Mouse (Mus musculus): ENCODE measurements around the gene Pdpn. TPM values are rescaled to one million over a fixed set of nuclear protein-coding genes. Genes with fewer than 3 reads are reported as not detected.
"Not testable (repeated sequence)": the region's sequence is repeated elsewhere in the genome, so short reads cannot be mapped to it uniquely, and the experiment has no call there.

The Pdpn gene
- total RNA-seq (2015) (not detected in 2 replicates), total RNA-seq (2017) (not detected in 2 replicates)

GRCm38 (mm10) chr4:143299325-143300070 lies at the start of gene Pdpn:
TSS of gene Pdpn (minus strand) at chr4:143299564.
- ATAC-seq (replicated peaks; ENCODE audit: poor library complexity) = no peak

DNA sequence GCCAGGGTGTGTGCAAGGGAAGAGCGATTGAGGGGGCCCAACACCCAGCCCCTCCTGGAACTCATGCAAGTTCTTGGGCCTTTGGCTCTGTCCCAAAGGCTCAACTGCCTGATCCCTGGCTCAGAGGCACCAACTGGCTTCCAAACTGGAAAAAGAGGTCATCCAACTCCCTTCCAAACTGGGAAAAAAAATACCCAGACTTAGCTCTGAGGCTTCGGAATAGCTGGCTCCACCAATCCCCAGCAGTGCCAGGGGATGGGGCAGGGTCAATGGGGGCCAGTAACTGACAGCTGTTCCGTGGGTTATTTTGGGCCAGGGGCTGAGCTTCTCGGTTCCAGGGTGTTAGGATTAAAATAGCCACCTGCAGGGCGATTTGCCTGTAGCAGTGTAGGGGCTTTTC lies 49.3 kb upstream of the Pdpn start:
- no peak for ATAC-seq (replicated peaks; ENCODE audit: poor library complexity)

GRCm38 (mm10) chr4:143345491-143345890 lies 46.1 kb upstream of the Pdpn start:
- ATAC-seq (replicated peaks; ENCODE audit: poor library complexity) = not testable (repeated sequence)

DNA sequence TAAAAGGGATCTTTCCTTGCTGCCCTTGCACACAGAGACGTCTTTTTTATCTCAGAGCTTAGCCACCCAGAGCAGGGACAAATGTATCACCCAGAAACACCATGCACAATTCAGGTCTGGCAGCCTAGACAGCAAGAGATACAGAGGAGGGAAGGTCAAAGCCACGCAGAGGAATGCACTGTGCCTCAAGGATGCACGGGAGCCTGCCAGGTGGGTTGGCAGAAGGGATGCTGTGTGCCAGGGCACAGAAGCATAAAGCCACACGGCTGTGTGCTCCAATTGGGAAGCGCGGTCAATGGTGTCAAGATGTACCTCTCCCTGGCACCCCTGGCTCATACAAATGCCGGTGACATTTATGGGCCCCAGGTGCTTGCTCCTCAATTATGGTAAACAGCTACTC lies 42.1 kb upstream of the Pdpn start:
- no peak for ATAC-seq (replicated peaks; ENCODE audit: poor library complexity)

DNA sequence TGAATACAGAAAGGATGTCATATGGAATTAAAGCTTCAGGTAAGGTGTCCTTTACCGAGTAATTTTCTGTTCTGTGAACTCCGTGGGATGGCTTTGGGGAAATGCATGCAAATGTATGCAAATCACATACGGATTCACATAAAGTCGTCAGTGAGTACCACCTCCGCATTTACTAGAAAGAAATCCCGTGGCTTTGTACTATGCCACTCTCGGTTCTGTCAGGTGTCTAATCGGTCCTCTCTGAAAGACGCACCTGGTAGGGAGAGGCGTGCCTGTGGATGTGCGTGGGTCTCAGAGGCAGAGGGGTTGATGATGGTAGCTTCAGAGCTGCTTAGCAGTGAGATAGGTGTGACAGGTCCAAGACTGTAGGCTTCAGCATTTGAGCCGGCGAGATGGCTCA lies 40.4 kb upstream of the Pdpn start:
- no peak for ATAC-seq (replicated peaks; ENCODE audit: poor library complexity)

GRCm38 (mm10) chr4:143336096-143336495 lies 36.7 kb upstream of the Pdpn start:
- no peak for ATAC-seq (replicated peaks; ENCODE audit: poor library complexity)

DNA sequence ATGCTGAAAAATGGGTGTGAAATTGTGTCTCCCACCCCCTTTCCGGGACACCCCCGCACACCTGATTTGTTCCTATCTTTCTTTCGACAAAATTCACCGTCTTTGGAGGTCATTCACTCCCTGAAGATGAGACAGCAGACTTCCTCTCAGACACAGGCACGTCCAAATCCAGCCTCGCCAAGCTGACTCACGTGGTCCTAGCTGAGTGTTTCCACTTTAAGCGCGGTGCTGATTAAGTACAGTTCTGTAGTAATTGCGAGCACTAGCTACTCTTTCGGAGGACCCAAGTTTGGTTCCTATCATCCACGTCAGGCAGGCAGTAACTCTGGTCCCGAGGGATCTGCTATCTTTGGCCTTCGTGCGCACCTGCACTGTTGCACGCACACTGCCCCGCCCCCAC lies 35.6 kb upstream of the Pdpn start:
- ATAC-seq (replicated peaks; ENCODE audit: poor library complexity) = no peak

- no peak for ATAC-seq (replicated peaks; ENCODE audit: poor library complexity)
Observed at GRCm38 (mm10) chr4:143334145-143334544, 34.8 kb upstream of the Pdpn start.

DNA sequence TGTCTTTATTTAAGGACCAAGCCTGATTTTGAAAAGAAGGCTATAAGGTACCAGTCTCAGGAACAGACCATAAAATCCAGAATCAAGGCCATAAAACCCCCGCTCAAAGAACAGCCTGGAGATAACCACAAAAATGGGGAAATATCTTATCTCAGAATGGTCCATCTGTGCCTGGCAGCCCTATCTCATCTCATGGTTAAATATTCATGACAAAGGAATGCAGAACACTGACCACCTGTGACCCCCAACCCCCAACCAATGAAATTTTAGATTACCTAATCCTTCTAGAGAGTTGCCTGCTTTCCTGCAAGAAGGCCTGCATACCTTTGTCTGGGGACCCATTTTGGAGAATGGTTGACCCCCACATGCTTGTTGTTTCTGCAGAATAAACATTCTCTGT lies 32.4 kb upstream of the Pdpn start:
- no peak for ATAC-seq (replicated peaks; ENCODE audit: poor library complexity)

DNA sequence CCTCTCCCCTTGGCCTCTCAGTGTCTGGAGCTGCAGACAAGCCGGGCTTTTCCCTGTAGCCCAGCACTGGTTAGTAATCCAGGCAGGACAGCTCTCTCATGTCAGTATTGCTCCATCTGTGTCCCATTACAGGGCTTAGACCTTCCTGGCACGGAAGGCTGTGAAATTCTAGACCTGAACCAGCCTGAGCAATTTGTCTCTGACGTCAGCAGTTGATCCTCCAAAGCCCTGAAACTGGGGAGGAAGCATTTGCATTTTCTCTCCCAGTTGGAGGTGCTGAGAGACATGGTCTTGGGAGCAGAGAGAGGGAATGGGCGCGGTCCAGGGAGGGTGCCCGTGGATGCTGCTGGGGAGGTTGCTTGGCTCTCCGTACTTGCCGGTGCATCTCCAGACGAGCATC lies 31.2 kb upstream of the Pdpn start:
- no peak for ATAC-seq (replicated peaks; ENCODE audit: poor library complexity)

GRCm38 (mm10) chr4:143325625-143325941 lies 26.2 kb upstream of the Pdpn start:
- peak; percentile 92 for ATAC-seq (replicated peaks; ENCODE audit: poor library complexity)

GRCm38 (mm10) chr4:143324925-143325624 lies 25.7 kb upstream of the Pdpn start:
- peak; percentile 28 for ATAC-seq (replicated peaks; ENCODE audit: poor library complexity)

DNA sequence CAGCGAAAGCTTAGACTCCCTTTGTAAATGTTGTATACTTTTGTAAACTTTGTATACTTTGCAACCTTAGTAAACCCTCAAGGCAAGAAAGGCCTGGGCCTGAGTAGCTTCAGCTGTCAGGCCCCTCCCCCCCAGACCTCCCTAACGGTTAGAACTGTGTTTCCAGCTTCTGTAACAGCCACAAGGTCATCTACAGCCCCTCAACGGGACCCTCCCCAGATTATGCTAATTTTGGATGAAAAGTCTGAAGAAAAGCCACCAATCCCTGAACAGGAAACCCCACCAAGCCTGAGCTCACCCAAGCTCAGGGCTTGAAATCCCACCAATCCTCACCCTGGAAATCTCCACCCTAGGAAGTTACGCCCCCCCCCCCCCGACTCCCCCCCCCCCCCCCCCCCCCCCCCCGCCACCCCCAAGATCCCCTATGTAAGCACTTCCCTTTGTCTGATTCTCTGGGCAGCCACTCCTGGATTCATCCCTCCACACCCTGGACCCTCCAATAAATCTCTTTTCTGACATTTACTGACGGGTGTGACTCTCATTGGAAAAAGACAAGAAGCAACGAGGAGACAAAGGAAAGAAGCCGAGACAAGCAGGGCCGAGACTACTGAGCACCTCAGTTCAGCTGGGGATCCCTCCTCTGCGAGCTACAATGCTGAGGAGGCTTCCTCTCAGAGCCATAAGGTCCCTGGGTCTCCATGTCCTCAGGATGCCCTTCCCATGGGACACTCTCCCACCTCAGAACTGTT lies 25.0 kb upstream of the Pdpn start:
- ATAC-seq (replicated peaks; ENCODE audit: poor library complexity) = no peak

- ATAC-seq (replicated peaks; ENCODE audit: poor library complexity) = no peak
Observed at GRCm38 (mm10) chr4:143313299-143313698, 13.9 kb upstream of the Pdpn start.

- ATAC-seq (replicated peaks; ENCODE audit: poor library complexity) = peak; percentile 79
Observed at GRCm38 (mm10) chr4:143311341-143311740, 12.0 kb upstream of the Pdpn start.

DNA sequence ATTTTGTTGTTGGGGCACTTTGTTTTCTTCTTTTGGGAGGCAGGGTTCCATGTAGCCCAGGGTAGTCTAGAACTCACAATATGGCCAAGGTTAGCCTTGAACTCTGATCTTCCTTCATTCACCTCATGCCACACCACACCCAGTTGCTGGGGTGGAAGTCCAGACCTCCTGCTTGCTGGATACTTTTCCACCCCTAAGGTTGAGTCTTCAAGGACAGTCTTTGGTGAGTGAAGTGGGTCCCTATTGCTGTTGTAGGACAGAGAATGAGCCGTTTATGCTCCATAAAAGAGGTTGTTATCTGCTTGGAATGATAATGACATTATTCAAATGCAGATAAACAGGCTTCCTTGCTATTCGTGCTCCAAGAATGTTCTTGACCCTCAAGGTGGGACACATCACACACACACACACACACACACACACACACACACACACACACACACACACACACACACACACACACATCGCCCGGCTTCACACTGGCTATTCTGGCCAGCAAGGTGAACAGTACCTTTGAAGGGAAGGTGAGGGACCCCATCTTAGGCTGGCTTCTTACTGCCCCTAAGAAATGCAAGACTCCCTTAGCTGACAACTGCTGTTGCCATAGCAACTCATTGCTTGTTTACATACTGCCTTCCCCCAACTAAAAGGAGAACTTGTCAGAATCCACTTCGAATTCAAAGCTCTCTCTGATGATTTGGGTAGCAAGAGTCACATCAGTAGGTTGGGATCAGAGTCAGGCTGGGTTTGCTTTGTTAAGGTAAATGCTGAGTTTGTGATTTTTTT lies 6.8 kb upstream of the Pdpn start:
- ATAC-seq (replicated peaks; ENCODE audit: poor library complexity) = peak; percentile 46

DNA sequence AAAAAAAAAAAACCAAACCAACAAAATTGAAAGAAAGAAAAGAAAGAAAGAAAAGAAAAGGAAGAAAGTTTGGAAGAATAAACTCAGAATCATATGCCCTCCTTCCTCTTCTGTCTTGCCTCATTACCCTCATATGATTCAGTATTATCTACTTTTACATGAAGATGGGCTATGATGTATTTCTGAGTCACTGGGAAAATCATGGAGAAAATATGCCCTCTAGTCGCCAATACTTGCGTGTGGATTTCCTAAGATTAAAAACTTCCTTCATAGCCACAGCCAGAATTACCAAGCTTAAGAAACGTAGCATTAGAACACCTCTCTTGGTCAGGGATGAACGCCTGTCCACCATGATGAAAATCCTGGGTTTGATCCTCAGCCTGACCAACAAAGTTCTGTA lies 5.7 kb upstream of the Pdpn start:
- ATAC-seq (replicated peaks; ENCODE audit: poor library complexity) = no peak

GRCm38 (mm10) chr4:143302279-143302890 lies 3.0 kb upstream of the Pdpn start:
- ATAC-seq (replicated peaks; ENCODE audit: poor library complexity) = no peak

DNA sequence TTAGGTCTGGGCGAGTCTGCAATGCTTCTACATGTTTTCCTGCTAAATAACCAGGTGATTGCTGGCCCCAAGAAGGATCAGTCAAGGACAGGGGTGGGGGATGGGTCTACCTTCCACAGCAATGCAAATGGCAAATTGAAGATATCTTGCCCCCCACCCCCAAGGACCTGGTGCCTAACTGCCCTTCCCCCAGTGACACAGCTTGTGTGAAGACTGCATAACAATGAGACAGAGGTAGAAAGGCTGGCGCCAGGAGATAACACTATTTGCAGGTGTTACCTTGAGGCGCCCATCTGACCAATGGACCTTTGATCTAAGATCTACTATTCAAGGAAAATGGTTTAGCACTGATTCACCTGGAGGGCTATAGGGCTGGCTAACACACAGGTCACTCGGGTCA lies 2.5 kb upstream of the Pdpn start:
- no peak for ATAC-seq (replicated peaks; ENCODE audit: poor library complexity)

GRCm38 (mm10) chr4:143301042-143301441 lies 1.7 kb upstream of the Pdpn start:
- no peak for ATAC-seq (replicated peaks; ENCODE audit: poor library complexity)
